Mouse (Mus musculus) E14TG2a.4 (cell line): ENCODE measurements at regions not wholly inside any gene's neighbourhood (a gene's known extent, or its start where the extent isn't known, plus 50 kb on each side); places are given as distances from the start of the nearest gene placed in this dataset.
"Not testable (repeated sequence)": the region's sequence is repeated elsewhere in the genome, so short reads cannot be mapped to it uniquely, and the experiment has no call there.

ENCODE experiments used
- H3K27me3 ChIP-seq: 2 replicates; pipeline ENCODE4 v1.6.1; 2014; ENCODE audit warnings: low read length, control low read depth; ENCODE audit not compliant: insufficient read depth
- H3K36me3 ChIP-seq: 2 replicates; pipeline ENCODE4 v1.6.1; 2014; ENCODE audit warnings: low read length, control low read depth; ENCODE audit not compliant: insufficient read depth
- H3K4me1 ChIP-seq: replicated peaks from 2 replicates; pipeline ENCODE4 v1.6.1; 2014; ENCODE audit warnings: low read depth, low read length, control low read depth
- H3K4me3 ChIP-seq: replicated peaks from 2 replicates; pipeline ENCODE4 v1.5.1; 2014; ENCODE audit warnings: mild to moderate bottlenecking, low read length
- H3K9me3 ChIP-seq: 2 replicates; pipeline ENCODE4 v1.6.1; 2014; ENCODE audit warnings: low read length, control low read depth
- CTCF ChIP-seq: conservative IDR thresholded peaks from 2 replicates; pipeline ENCODE4 v1.5.1; 2014; ENCODE audit warnings: low read length
- NANOG ChIP-seq: IDR thresholded peaks from 2 replicates; pipeline ENCODE4 v1.6.1; 2014; ENCODE audit warnings: borderline replicate concordance, low read length, mixed read lengths
- POU5F1 ChIP-seq: IDR thresholded peaks from 2 replicates; pipeline ENCODE4 v1.6.1; 2014; ENCODE audit warnings: low read length, borderline replicate concordance

DNA sequence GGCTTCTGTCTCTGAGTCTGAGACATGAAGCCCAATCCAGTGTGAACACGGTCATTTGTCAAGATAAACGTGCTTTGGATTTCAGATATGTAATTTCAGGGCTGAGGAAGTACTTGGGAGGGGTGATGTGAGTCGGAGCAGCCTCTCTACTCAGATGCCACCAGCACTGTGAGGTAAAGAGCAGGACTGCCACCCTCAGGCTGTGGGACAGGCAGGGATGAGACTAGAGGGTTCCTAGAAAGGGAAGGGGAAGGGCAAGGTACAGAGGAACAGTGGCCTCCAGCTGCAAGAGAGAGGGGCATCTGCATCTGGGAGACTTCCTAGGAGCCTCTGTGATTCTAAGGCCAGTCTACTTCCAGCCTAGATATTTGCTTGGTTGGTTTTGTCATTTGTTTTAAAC, 78.7 kb upstream of the Csrp2 start:
- no peak for TF ChIP-seq POU5F1
- no peak for TF ChIP-seq NANOG
- TF ChIP-seq CTCF, result no peak
- H3K4me3 ChIP-seq, result no peak overlapping the region
- H3K36me3 ChIP-seq, result no peaks in the 10 kb centered on the region

GRCm38 (mm10) chr10:110841670-110842069, 77.9 kb upstream of the Csrp2 start:
- no peak overlapping the region for H3K4me3 ChIP-seq

More for the DNA sequence above, 78.7 kb upstream of the Csrp2 start:
- Histone ChIP-seq H3K27me3 (no peaks in the 10 kb centered on the region), H3K4me1 (peaks cover 4% of the 10 kb centered on the region; the same call in 1 of the 2 replicates), H3K9me3 (peaks cover 12% of the 10 kb centered on the region)

DNA sequence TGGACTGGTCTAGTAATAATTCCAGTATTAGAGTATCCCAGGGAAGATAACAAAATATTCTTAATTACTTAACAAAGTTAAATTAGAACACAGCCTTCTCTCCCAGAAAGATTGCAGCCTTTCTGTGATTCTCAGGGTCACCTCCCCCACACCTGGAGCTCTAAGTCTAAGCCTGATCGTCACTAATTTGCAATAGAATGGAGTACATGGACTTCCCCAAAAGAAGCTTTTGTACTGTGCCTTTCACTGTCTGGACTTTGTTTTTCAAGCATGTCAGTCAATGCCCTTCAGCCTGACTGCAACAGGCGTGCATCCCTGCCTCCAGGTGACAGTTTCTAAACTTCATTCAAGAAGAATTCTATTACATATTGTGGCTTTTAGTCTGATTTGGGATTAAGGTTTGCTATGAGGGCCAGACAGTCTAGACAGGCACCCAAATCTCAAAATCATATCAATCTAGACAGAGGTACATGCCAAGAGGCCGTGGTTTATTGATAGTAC, 64.9 kb upstream of the Csrp2 start:
- TF ChIP-seq POU5F1, result peak; percentile 79
- TF ChIP-seq NANOG, result peak; percentile 98
- not testable (repeated sequence) for H3K27me3 ChIP-seq, H3K9me3 ChIP-seq, H3K36me3 ChIP-seq
- H3K4me1 ChIP-seq, result peaks cover 48% of the 10 kb centered on the region
- peak overlapping the region; percentile 32; the same call in 1 of the 2 replicates for H3K4me3 ChIP-seq

More at GRCm38 (mm10) chr10:110841670-110842069, 77.9 kb upstream of the Csrp2 start:
- TF ChIP-seq NANOG (no peak), CTCF (no peak), POU5F1 (no peak)
- no peaks in the 10 kb centered on the region for H3K36me3 ChIP-seq
- H3K9me3 ChIP-seq, result peaks cover 20% of the 10 kb centered on the region
- no peaks in the 10 kb centered on the region for H3K27me3 ChIP-seq
- H3K4me1 ChIP-seq, result peaks cover 4% of the 10 kb centered on the region; the same call in 1 of the 2 replicates

GRCm38 (mm10) chr10:110855645-110856383, 63.8 kb upstream of the Csrp2 start:
- Histone ChIP-seq H3K4me3 (0 out of 2 replicates have a peak overlapping the region, but pooled peaks have one; percentile 29), H3K4me1 (peaks cover 52% of the 10 kb centered on the region)
- not testable (repeated sequence) for H3K27me3 ChIP-seq, H3K9me3 ChIP-seq, H3K36me3 ChIP-seq
- peak; percentile 57; the same call in 1 of the 2 replicates for TF ChIP-seq NANOG

DNA sequence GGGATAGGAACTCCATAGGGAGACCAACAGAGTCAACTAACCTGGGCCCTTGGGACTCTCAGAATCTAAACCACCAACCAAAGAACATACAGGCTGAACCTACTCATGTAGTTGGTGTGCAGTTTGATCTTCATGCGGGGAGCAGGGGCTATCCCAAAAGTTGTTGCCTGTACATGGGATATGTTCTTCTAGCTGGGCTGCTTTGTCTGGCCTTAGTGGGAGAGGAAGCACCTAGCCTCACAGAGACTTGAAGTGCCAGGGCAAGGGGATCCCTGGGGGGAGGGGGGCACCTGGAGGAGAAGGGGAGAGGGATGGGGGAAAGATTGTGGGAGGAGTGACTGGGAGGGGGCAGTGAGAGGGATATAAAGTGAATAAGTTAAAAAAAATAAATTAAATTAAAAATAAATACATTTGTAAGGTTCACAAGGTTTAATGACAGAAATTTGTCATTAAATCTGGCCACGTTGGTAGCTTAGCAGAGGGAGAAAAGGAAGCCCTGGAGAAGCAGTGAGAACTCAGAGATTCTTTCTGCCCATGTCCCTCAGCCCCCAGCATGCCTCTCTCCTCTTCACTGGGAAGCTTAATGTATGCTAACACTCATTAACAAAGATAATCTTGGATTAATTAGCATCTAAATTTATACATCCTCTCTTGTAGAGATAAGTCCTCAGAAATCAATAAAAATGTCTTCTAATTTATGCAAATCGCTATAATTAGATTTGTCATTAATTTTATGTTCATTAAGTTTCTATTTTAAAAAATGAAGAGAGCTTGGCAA, 62.1 kb upstream of the Csrp2 start:
- no peaks in the 10 kb centered on the region for H3K27me3 ChIP-seq
- no peak for TF ChIP-seq POU5F1
- TF ChIP-seq CTCF, result no peak
- TF ChIP-seq NANOG, result no peak
- H3K4me3 ChIP-seq, result peak overlapping the region; percentile 32; the same call in 1 of the 2 replicates
- peaks cover 53% of the 10 kb centered on the region for H3K4me1 ChIP-seq
- no peaks in the 10 kb centered on the region for H3K36me3 ChIP-seq
- H3K9me3 ChIP-seq, result no peaks in the 10 kb centered on the region

DNA sequence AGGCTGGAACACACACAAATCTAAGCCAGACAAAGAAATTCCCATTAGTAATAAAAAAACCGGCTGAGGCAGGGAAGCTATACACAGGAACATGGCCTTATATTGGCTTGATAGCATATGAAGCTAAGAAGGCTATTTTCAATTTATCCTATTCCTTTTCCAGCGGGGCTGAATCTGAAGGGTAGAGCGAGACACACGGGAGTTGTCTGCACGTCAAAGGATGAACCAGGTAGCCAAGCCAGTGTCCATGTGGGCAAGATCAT, 61.6 kb upstream of the Csrp2 start:
- no peaks in the 10 kb centered on the region for H3K9me3 ChIP-seq
- no peak for TF ChIP-seq NANOG
- no peak for TF ChIP-seq CTCF
- no peak for TF ChIP-seq POU5F1

DNA sequence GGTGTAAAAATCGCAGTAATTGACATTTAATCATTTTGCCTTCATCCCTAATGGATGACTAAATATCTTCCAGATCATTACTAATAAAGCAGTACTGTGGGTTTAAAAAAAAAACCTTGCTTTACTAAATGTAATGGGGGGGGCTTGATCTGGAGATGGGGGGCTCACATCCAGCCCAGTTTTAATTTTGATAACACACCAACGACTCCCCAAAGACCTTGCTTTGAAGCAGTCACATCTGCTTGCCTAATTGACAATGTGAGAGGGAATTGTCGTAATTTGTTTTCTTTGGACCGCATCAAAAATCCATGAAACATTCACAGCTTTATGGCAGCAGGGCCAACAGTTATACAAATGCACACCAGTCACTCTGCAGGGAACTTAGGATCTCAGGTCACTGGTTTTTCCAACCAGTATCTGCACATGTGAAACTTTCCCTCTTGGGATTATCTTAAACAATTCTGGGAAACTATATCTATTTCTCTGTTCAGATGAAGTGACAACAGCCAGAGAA, 61.1 kb upstream of the Csrp2 start:
- no peaks in the 10 kb centered on the region for H3K27me3 ChIP-seq
- TF ChIP-seq CTCF (no peak), POU5F1 (no peak), NANOG (no peak)

More for the DNA sequence above, 61.6 kb upstream of the Csrp2 start:
- Histone ChIP-seq H3K36me3 (no peaks in the 10 kb centered on the region), H3K4me1 (peaks cover 56% of the 10 kb centered on the region), H3K4me3 (no peak overlapping the region), H3K27me3 (no peaks in the 10 kb centered on the region)

GRCm38 (mm10) chr10:110859307-110859706, 60.3 kb upstream of the Csrp2 start:
- Histone ChIP-seq H3K27me3 (no peaks in the 10 kb centered on the region), H3K4me1 (peaks cover 51% of the 10 kb centered on the region), H3K4me3 (no peak overlapping the region), H3K36me3 (0 out of 2 replicates have a peak, but pooled peaks cover 3% of the 10 kb centered on the region), H3K9me3 (peaks cover 6% of the 10 kb centered on the region; the same call in 1 of the 2 replicates)
- TF ChIP-seq NANOG (no peak), POU5F1 (no peak), CTCF (no peak)

More for the DNA sequence above, 61.1 kb upstream of the Csrp2 start:
- H3K36me3 ChIP-seq, result 0 out of 2 replicates have a peak, but pooled peaks cover 3% of the 10 kb centered on the region
- no peak overlapping the region for H3K4me3 ChIP-seq
- peaks cover 56% of the 10 kb centered on the region for H3K4me1 ChIP-seq
- H3K9me3 ChIP-seq, result no peaks in the 10 kb centered on the region
